Mouse (Mus musculus) lung, postnatal 0 days (tissue): ENCODE measurements at regions not wholly inside any gene's neighbourhood (a gene's known extent, or its start where the extent isn't known, plus 50 kb on each side); places are given as distances from the start of the nearest gene placed in this dataset.

ENCODE experiments used
- ATAC-seq: fragments of 200-750 bp; cut with Nextera tagmentation; 2 replicates; pipeline ENCODE4 v1.8.0; 2017; ENCODE audit warnings: moderate library complexity
- DNase-seq: peaks from one replicate; pipeline ENCODE4 v3.0.0-alpha.2; 2016; ENCODE audit warnings: low spot score
- H3K27ac ChIP-seq: fragments of 300-500 bp; sonication (generic); 2 replicates; pipeline ENCODE4 v1.5.1; 2014; ENCODE audit warnings: antibody characterized with exemption, mild to moderate bottlenecking, low read length, mixed read lengths
- H3K27me3 ChIP-seq: fragments of 300-500 bp; sonication (generic); replicated peaks from 2 replicates; pipeline ENCODE4 v1.6.1; 2014; ENCODE audit warnings: low read length, mixed read lengths; ENCODE audit not compliant: insufficient read depth
- H3K36me3 ChIP-seq: fragments of 300-500 bp; sonication (generic); 2 replicates; pipeline ENCODE4 v1.6.1; 2014; ENCODE audit warnings: low read length, mixed read lengths; ENCODE audit not compliant: insufficient read depth
- H3K4me1 ChIP-seq: fragments of 300-500 bp; sonication (generic); 2 replicates; pipeline ENCODE4 v1.6.1; 2014; ENCODE audit warnings: antibody characterized with exemption, low read depth, low read length, mixed read lengths; ENCODE audit not compliant: insufficient read depth
- H3K4me2 ChIP-seq: fragments of 300-500 bp; sonication (generic); replicated peaks from 2 replicates; pipeline ENCODE4 v1.6.1; 2014; ENCODE audit warnings: low read depth, mild to moderate bottlenecking, low read length, moderate library complexity, mixed read lengths
- H3K4me3 ChIP-seq: fragments of 300-500 bp; sonication (generic); 2 replicates; pipeline ENCODE4 v1.5.1; 2014; ENCODE audit warnings: low read depth, low read length
- H3K9ac ChIP-seq: fragments of 300-500 bp; sonication (generic); replicated peaks from 2 replicates; pipeline ENCODE4 v1.6.1; 2014; ENCODE audit warnings: low read depth, mild to moderate bottlenecking
- H3K9me3 ChIP-seq: fragments of 300-500 bp; sonication (generic); 2 replicates; pipeline ENCODE4 v1.6.1; 2016; ENCODE audit warnings: low read length, mixed read lengths
- CTCF ChIP-seq: IDR thresholded peaks from 2 replicates; pipeline ENCODE4 v1.5.1; 2016; ENCODE audit warnings: antibody characterized with exemption, mild to moderate bottlenecking
- EP300 ChIP-seq: IDR thresholded peaks from 2 replicates; pipeline ENCODE4 v1.6.1; 2016; ENCODE audit warnings: antibody characterized with exemption, mild to moderate bottlenecking, control low read depth
- WGBS: fragments of 180-500 bp; shearing (Covaris S2); extraction: QIAGEN DNeasy Blood & Tissue Kit; methylation state at CpG from one replicate; pipeline ENCODE4 v1.1.7; 2014; 5-methylcytosine and 5-hydroxymethylcytosine counted together

DNA sequence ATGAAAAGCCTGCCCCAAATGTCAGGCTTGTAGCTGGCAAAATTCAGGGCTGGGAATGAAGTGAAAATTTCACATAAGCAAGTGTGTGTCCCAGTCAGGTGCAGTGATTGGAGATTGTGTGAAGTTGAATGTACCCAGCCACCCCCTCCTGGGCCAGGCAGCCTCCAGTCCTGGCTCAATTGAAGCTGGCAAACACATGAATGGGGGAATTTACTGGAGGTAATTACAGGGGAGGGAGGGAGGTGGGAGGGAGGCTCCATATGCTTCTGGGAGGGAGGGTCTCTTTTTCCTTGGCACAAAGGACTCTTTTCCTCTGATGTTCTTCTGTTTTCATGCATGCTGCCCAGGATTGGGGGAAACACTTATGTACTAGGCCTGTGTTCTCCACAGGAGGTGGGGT lies 312.4 kb upstream of the Rbfox1 start:
- Histone ChIP-seq H3K9me3 (no peaks in the 10 kb centered on the region), H3K9ac (no peak overlapping the region), H3K4me2 (no peak overlapping the region), H3K4me3 (no peak overlapping the region), H3K27ac (no peak overlapping the region), H3K27me3 (no peaks in the 10 kb centered on the region), H3K4me1 (0 out of 2 replicates have a peak, but pooled peaks cover 6% of the 10 kb centered on the region), H3K36me3 (no peaks in the 10 kb centered on the region)
- ATAC-seq (no peak), DNase-seq (no peak)
- TF ChIP-seq EP300 (no peak), CTCF (no peak)

DNA sequence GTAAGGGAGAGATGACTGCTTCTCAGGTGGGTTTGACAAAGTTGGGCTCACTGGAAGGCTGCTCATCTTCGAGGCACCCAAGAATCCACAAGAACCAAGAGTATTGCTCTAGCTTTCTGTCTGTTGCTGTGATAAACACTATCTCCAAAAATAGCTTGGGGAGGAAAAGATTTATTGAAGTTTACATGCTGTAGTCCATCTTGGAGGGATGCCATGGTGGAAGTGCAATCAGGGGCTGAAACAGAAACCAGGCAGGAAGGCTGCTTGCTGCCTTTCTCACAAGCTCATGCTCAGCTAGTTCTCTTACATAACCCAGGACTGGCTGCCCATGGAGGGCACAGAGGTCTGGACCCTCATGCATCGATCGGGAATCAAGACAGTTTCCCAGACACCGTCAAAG lies 314.5 kb upstream of the Rbfox1 start:
- no peak overlapping the region for H3K4me2 ChIP-seq
- H3K9me3 ChIP-seq = no peaks in the 10 kb centered on the region
- no peak overlapping the region for H3K9ac ChIP-seq
- TF ChIP-seq CTCF (no peak), EP300 (no peak)
- H3K27me3 ChIP-seq = no peaks in the 10 kb centered on the region
- no peak overlapping the region for H3K27ac ChIP-seq
- peak; percentile 67 for DNase-seq
- 33% methylated on average over 4 of the region's 4 CpGs for WGBS
- ATAC-seq = no peak
- H3K36me3 ChIP-seq = no peaks in the 10 kb centered on the region
- H3K4me1 ChIP-seq = 0 out of 2 replicates have a peak, but pooled peaks cover 6% of the 10 kb centered on the region
- H3K4me3 ChIP-seq = no peak overlapping the region

DNA sequence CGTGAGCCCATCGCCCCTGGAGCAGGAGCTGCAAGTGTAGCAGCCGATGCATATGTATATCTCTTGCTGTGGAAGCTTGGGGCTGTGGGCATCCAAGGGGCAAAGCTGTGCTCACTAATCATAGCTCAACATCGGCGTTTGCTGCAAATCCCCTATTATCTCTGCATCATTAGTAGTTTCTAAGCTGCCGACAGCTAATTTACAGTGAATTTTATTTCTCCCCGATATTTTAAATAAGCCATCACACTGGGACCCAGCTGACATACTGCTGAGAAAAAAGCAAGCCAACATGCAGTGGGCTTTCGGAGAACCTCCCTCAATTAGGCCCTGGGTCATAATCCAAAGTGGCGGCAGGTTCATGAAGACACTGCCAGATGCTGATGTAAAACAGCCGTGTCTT lies 313.3 kb upstream of the Eef2kmt start:
- no peaks in the 10 kb centered on the region for H3K36me3 ChIP-seq
- no peaks in the 10 kb centered on the region for H3K9me3 ChIP-seq
- no peak for ATAC-seq
- no peak for DNase-seq
- H3K4me2 ChIP-seq = no peak overlapping the region
- whole genome bisulfite sequencing = 67% methylated on average over 10 of the region's 10 CpGs
- no peak overlapping the region for H3K9ac ChIP-seq
- H3K27me3 ChIP-seq = no peaks in the 10 kb centered on the region
- no peak overlapping the region for H3K27ac ChIP-seq
- H3K4me3 ChIP-seq = no peak overlapping the region
- TF ChIP-seq EP300 = no peak
- no peak for TF ChIP-seq CTCF
- H3K4me1 ChIP-seq = 0 out of 2 replicates have a peak, but pooled peaks cover 6% of the 10 kb centered on the region

DNA sequence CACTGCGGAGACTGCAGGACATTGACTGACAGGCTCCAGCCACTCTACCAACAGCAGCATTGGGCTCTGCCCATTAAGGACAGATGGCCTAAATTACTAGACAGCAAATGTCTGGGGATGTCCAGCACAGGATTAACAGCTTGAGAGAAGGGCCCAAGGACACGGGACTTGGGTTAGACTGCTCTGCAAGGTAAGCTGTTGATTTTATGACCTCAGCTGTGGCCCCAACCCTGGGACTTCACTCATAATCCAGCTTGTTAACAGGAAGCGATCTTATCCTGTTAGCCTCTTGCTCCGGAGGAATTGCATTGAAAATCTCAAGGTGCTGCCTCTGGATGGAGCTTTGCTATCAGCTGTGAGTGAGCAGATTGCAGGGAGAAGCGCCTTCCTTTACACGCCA lies 293.2 kb upstream of the Eef2kmt start:
- Histone ChIP-seq H3K27ac (no peak overlapping the region), H3K4me3 (no peak overlapping the region), H3K4me2 (no peak overlapping the region), H3K9ac (no peak overlapping the region), H3K9me3 (no peaks in the 10 kb centered on the region), H3K27me3 (no peaks in the 10 kb centered on the region), H3K4me1 (no peaks in the 10 kb centered on the region), H3K36me3 (no peaks in the 10 kb centered on the region)
- no peak for ATAC-seq
- TF ChIP-seq CTCF = no peak
- no peak for TF ChIP-seq EP300
- WGBS = 57% methylated on average over 6 of the region's 6 CpGs
- no peak for DNase-seq

DNA sequence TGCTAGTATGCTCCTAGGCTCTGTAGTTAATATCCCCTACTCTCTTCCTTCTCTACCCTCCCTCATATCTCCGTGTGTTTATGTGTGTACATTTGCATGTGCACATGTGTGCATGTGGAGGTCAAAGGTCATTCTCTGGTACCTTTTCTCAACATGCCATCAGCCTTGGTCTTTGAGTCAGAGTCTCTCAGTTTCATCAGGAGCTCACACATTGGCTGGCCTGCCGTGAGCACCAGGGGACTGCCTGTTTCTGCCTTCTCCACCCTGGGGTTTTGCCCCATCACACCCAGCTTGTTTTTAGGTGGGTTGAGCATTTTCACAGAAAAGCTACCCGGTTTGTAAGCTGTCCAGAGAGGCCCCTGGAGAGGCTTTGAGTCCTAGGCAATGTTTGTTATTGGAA lies 292.8 kb upstream of the Eef2kmt start:
- H3K4me1 ChIP-seq = no peaks in the 10 kb centered on the region
- 58% methylated on average over 3 of the region's 3 CpGs for WGBS
- H3K4me3 ChIP-seq = no peak overlapping the region
- H3K4me2 ChIP-seq = no peak overlapping the region
- H3K36me3 ChIP-seq = no peaks in the 10 kb centered on the region
- TF ChIP-seq EP300 (no peak), CTCF (no peak)
- H3K27me3 ChIP-seq = no peaks in the 10 kb centered on the region
- DNase-seq (no peak), ATAC-seq (no peak)
- no peak overlapping the region for H3K27ac ChIP-seq
- no peaks in the 10 kb centered on the region for H3K9me3 ChIP-seq
- no peak overlapping the region for H3K9ac ChIP-seq

DNA sequence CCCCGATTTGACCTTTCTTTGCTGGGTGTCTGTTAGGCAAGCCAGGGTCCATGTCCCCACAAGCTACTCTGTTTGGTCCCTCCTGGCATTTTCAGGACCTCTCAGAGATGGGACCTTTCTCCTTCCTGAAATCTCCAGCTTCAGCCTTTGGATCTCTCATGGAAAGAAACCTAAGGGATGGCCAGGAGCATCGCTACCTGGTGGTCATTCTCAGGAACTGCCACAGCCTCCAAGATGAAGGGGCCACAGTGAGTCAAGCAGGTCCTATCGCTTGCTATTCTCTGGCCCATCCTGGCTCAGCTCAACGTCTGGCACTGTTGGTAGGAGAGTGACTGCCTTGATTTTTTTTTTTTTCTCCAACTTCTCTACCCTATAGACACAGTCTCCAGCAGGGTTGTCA lies 291.0 kb upstream of the Eef2kmt start:
- H3K9ac ChIP-seq = no peak overlapping the region
- DNase-seq (no peak), ATAC-seq (no peak)
- no peaks in the 10 kb centered on the region for H3K9me3 ChIP-seq
- no peak overlapping the region for H3K27ac ChIP-seq
- WGBS = 55% methylated on average over 4 of the region's 4 CpGs
- no peaks in the 10 kb centered on the region for H3K27me3 ChIP-seq
- H3K4me3 ChIP-seq = no peak overlapping the region
- H3K4me1 ChIP-seq = no peaks in the 10 kb centered on the region
- H3K4me2 ChIP-seq = no peak overlapping the region
- TF ChIP-seq CTCF (peak; percentile 30), EP300 (no peak)
- H3K36me3 ChIP-seq = no peaks in the 10 kb centered on the region

DNA sequence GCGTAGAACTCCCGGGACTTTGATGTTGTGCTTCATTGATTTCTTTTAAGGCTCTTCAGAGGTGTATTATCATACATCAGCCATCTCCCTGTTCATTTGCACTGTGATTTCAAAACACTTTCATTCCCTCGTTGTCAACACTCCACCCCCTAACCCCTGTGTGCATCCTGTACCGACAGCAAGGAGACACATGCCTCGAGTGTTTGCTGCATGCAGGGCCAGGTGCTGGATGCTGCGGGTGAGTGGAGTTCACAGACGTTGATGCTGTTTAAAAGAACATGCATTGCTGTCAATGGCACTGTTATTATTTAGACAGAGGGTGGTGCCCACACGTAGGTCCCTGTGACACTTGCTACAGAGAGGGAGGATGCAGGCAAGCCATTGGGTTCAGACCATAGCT lies 290.0 kb upstream of the Eef2kmt start:
- H3K27me3 ChIP-seq = no peaks in the 10 kb centered on the region
- no peaks in the 10 kb centered on the region for H3K36me3 ChIP-seq
- WGBS = 35% methylated on average over 8 of the region's 8 CpGs
- H3K27ac ChIP-seq = no peak overlapping the region
- no peak overlapping the region for H3K4me3 ChIP-seq
- H3K9ac ChIP-seq = no peak overlapping the region
- no peak for ATAC-seq
- TF ChIP-seq CTCF (no peak), EP300 (no peak)
- H3K4me2 ChIP-seq = no peak overlapping the region
- no peaks in the 10 kb centered on the region for H3K4me1 ChIP-seq
- DNase-seq = no peak
- no peaks in the 10 kb centered on the region for H3K9me3 ChIP-seq
